17 mouse cellular contexts compared by ENCODE assay signal in the genomic region with DNA sequence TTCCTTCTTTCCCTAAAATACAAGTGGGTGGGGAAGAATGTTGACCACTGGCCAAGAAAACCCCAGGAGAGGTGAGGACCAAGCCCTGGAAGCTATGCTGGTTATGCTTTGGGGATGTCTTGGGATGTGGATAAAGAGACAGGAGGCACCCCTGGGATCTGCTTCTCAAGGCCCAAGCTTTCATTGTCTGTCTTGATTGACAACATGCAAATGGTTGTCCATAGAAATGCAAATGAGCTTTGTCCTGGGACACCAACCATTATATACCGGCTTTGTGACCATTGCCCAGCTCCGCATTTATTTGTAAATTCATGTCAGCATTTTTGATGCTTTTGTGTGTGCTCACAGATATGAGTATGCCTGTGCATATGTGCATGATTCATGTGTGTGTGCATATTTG.
DNase-seq lines count a peak whose midpoint lies in the region; ATAC-seq lines count a peak whose summit lies in the region.
"Had no signal": no experiment of that assay in that cellular context is flagged by ENCODE, and none has a peak within 500 bp of the region (broad histone marks: within the 10 kb centered on the region; RNA-seq: fewer than 3 reads in every experiment).

No protein-coding gene starts in this region.

- no peak for ATAC-seq in hindbrain, embryonic 14.5 days (ENCODE audit: low FRiP score)
- ATAC-seq in neural tube, embryonic 12.5 days (ENCODE audit: low FRiP score, low read depth) = peak; percentile 17; the same call in 1 of the 2 replicates
- ATAC-seq in forebrain, embryonic 14.5 days = peak; percentile 19
- ATAC-seq: intestine, embryonic 15.5 days; liver, postnatal 0 days had no signal

- WGBS in hindbrain, embryonic 10.5 days = 22% methylated on average over 2 of the region's 2 CpGs
- WGBS in hindbrain, embryonic 14.5 days = 16% methylated on average over 2 of the region's 2 CpGs
- 31% methylated on average over 2 of the region's 2 CpGs for WGBS in neural tube, embryonic 12.5 days
- WGBS in forebrain, embryonic 14.5 days = 3% methylated on average over 2 of the region's 2 CpGs

- H3K36me3 ChIP-seq in hindbrain, embryonic 10.5 days = no peaks in the 10 kb centered on the region
- no peaks in the 10 kb centered on the region for H3K36me3 ChIP-seq in hindbrain, embryonic 14.5 days (replicated peaks; ENCODE audit: control insufficient read depth, insufficient read depth)
- no peaks in the 10 kb centered on the region for H3K36me3 ChIP-seq in neural tube, embryonic 12.5 days
- H3K36me3 ChIP-seq in forebrain, embryonic 14.5 days (ENCODE audit: control insufficient read depth, insufficient read depth, low read length) = no peaks in the 10 kb centered on the region
- H3K36me3 ChIP-seq: intestine, embryonic 15.5 days had no signal

- no peak overlapping the region for H3K4me3 ChIP-seq in hindbrain, embryonic 10.5 days
- H3K4me3 ChIP-seq in hindbrain, embryonic 14.5 days (replicated peaks; ENCODE audit: low read length) = no peak overlapping the region
- no peak overlapping the region for H3K4me3 ChIP-seq in neural tube, embryonic 12.5 days
- no peak overlapping the region for H3K4me3 ChIP-seq in forebrain, embryonic 14.5 days (ENCODE audit: low read depth, low read length)
- H3K4me3 ChIP-seq: intestine, embryonic 15.5 days; left cerebral cortex, adult 2 months had no signal

- no peak overlapping the region for H3K9ac ChIP-seq in hindbrain, embryonic 14.5 days
- H3K9ac ChIP-seq in neural tube, embryonic 12.5 days = no peak overlapping the region
- H3K9ac ChIP-seq in forebrain, embryonic 14.5 days (ENCODE audit: low read length) = no peak overlapping the region
- H3K9ac ChIP-seq: intestine, embryonic 15.5 days; liver, postnatal 0 days had no signal

- H3K27me3 ChIP-seq in hindbrain, embryonic 10.5 days (ENCODE audit: insufficient read depth, poor library complexity, severe bottlenecking) = peaks cover 94% of the 10 kb centered on the region
- peaks cover 27% of the 10 kb centered on the region for H3K27me3 ChIP-seq in hindbrain, embryonic 14.5 days (ENCODE audit: control insufficient read depth, insufficient read depth, low read length)
- H3K27me3 ChIP-seq in neural tube, embryonic 12.5 days (replicated peaks) = peaks cover 28% of the 10 kb centered on the region
- no peaks in the 10 kb centered on the region for H3K27me3 ChIP-seq in forebrain, embryonic 14.5 days (replicated peaks; ENCODE audit: control insufficient read depth, insufficient read depth, low read length)
- H3K27me3 ChIP-seq: intestine, embryonic 15.5 days had no signal

- DNase-seq in hindbrain, embryonic 10.5 days (ENCODE audit: low spot score) = peak; percentile 40
- no peak for DNase-seq in hindbrain, embryonic 14.5 days (ENCODE audit: low spot score)
- DNase-seq in neural tube, embryonic 10.5 days (ENCODE audit: extremely low spot score, low spot score) = no peak
- DNase-seq in forebrain, embryonic 14.5 days (ENCODE audit: low spot score) = peak; percentile 67
- DNase-seq in layer of hippocampus, postnatal 36 days = no peak
- no peak for DNase-seq in spleen, postnatal 14 days (ENCODE audit: low spot score in 2 of 2)
- DNase-seq: cerebellum, adult 8-10 months; kidney, adult 9 months; kidney, postnatal 25 days; left cerebral cortex, postnatal 4 days; liver, postnatal 0 days; lung, postnatal 10 days; right cerebral cortex, postnatal 25 days; thymus, postnatal 14 days had no signal

- no peak overlapping the region for H3K4me2 ChIP-seq in hindbrain, embryonic 14.5 days (replicated peaks)
- no peak overlapping the region for H3K4me2 ChIP-seq in neural tube, embryonic 12.5 days (replicated peaks)
- no peak overlapping the region for H3K4me2 ChIP-seq in forebrain, embryonic 14.5 days (ENCODE audit: low read length)
- H3K4me2 ChIP-seq: intestine, embryonic 15.5 days had no signal

- H3K27ac ChIP-seq in hindbrain, embryonic 10.5 days = peak overlapping the region; percentile 82
- H3K27ac ChIP-seq in hindbrain, embryonic 14.5 days = no peak overlapping the region
- no peak overlapping the region for H3K27ac ChIP-seq in neural tube, embryonic 12.5 days
- H3K27ac ChIP-seq in forebrain, embryonic 14.5 days (ENCODE audit: low read depth, low read length) = peak overlapping the region; percentile 52; the same call in 1 of the 2 replicates
- H3K27ac ChIP-seq: intestine, embryonic 15.5 days; left cerebral cortex, adult 2 months had no signal

- H3K9me3 ChIP-seq in hindbrain, embryonic 10.5 days = no peaks in the 10 kb centered on the region
- H3K9me3 ChIP-seq in hindbrain, embryonic 14.5 days (ENCODE audit: control insufficient read depth, low read length) = no peaks in the 10 kb centered on the region
- no peaks in the 10 kb centered on the region for H3K9me3 ChIP-seq in neural tube, embryonic 12.5 days
- H3K9me3 ChIP-seq in forebrain, embryonic 14.5 days (replicated peaks; ENCODE audit: control insufficient read depth, low read length) = no peaks in the 10 kb centered on the region
- H3K9me3 ChIP-seq: intestine, embryonic 15.5 days had no signal

- H3K4me1 ChIP-seq in hindbrain, embryonic 10.5 days (replicated peaks) = peaks cover 37% of the 10 kb centered on the region
- no peaks in the 10 kb centered on the region for H3K4me1 ChIP-seq in hindbrain, embryonic 14.5 days (replicated peaks; ENCODE audit: control insufficient read depth, insufficient read depth, low read length)
- H3K4me1 ChIP-seq in neural tube, embryonic 12.5 days = peaks cover 8% of the 10 kb centered on the region
- peaks cover 26% of the 10 kb centered on the region for H3K4me1 ChIP-seq in forebrain, embryonic 14.5 days (ENCODE audit: control insufficient read depth, insufficient read depth, low read length)
- H3K4me1 ChIP-seq: intestine, embryonic 15.5 days had no signal

Comparison
In these comparisons a context has a peak if more than half of its experiments do, and no peak if none do; other contexts are left out.
1. DNase-seq: peak in hindbrain, embryonic 10.5 days (single experiment) and forebrain, embryonic 14.5 days (single experiment); none in hindbrain, embryonic 14.5 days (single experiment), neural tube, embryonic 10.5 days (single experiment), layer of hippocampus, postnatal 36 days (0 of 2) and spleen, postnatal 14 days (0 of 2).
2. H3K27ac ChIP-seq: peak in hindbrain, embryonic 10.5 days (single experiment) and forebrain, embryonic 14.5 days (single experiment); none in hindbrain, embryonic 14.5 days (single experiment) and neural tube, embryonic 12.5 days (single experiment).